Mouse (Mus musculus): ENCODE measurements around the gene Ube2cbp. TPM values are rescaled to one million over a fixed set of nuclear protein-coding genes. Genes with fewer than 3 reads are reported as not detected.

Ube2cbp gene
- polyA plus RNA-seq, 1 experiment from 2014 or later = 6.1 TPM

- Histone ChIP-seq H3K4me1 (replicated peaks; ENCODE audit: control insufficient read depth, insufficient read depth, low read length) (no peaks in the 10 kb centered on the region), H3K36me3 (ENCODE audit: control insufficient read depth, insufficient read depth, low read length) (no peaks in the 10 kb centered on the region), H3K9ac (ENCODE audit: low read depth, low read length) (no peak overlapping the region), H3K4me3 (ENCODE audit: low read depth, low read length) (no peak overlapping the region), H3K9me3 (ENCODE audit: control insufficient read depth, low read length) (no peaks in the 10 kb centered on the region), H3K27ac (ENCODE audit: low read depth, low read length) (no peak overlapping the region), H3K27me3 (ENCODE audit: control insufficient read depth, insufficient read depth, low read length) (no peaks in the 10 kb centered on the region), H3K4me2 (replicated peaks; ENCODE audit: low read depth, low read length) (no peak overlapping the region)
- whole genome bisulfite sequencing = 71% methylated on average over 3 of the region's 3 CpGs
- ATAC-seq (ENCODE audit: low FRiP score) (no peak), DNase-seq (ENCODE audit: low spot score) (no peak)
These were observed 137.4 kb downstream of the Ube2cbp start for GRCm38 (mm10) chr9:86327341-86327740.

DNA sequence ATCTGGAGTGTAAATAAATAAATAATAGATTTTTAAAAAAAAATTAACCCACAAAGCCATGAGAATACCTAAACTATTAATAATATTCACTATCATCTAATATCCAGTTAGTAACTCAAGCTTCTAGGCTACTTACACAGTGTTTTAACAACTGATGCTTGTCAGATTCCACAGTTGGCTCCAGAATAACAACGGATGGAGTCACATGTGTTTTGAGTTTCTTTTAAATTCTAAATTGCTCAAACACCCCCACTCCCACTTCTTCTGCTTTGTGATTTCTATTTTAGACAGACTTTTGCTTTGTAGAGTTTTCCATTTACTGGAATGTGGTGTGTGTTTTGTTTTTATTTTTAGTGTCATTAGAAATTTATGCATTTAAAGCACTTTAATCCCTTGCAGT, 140.0 kb downstream of the Ube2cbp start:
- ATAC-seq (ENCODE audit: low FRiP score) (no peak), DNase-seq (ENCODE audit: low spot score) (no peak)
- Histone ChIP-seq H3K27me3 (ENCODE audit: control insufficient read depth, insufficient read depth, low read length) (no peaks in the 10 kb centered on the region), H3K9ac (ENCODE audit: low read depth, low read length) (no peak overlapping the region), H3K4me3 (ENCODE audit: low read depth, low read length) (no peak overlapping the region), H3K9me3 (ENCODE audit: control insufficient read depth, low read length) (no peaks in the 10 kb centered on the region), H3K4me2 (replicated peaks; ENCODE audit: low read depth, low read length) (no peak overlapping the region), H3K27ac (ENCODE audit: low read depth, low read length) (no peak overlapping the region), H3K36me3 (ENCODE audit: control insufficient read depth, insufficient read depth, low read length) (no peaks in the 10 kb centered on the region), H3K4me1 (replicated peaks; ENCODE audit: control insufficient read depth, insufficient read depth, low read length) (no peaks in the 10 kb centered on the region)
- 79% methylated on average over 1 of the region's 1 CpGs for WGBS

GRCm38 (mm10) chr9:86319516-86320140, 145.1 kb downstream of the Ube2cbp start:
- Histone ChIP-seq H3K4me3 (ENCODE audit: low read depth, low read length) (no peak overlapping the region), H3K4me2 (replicated peaks; ENCODE audit: low read depth, low read length) (no peak overlapping the region), H3K9me3 (ENCODE audit: control insufficient read depth, low read length) (no peaks in the 10 kb centered on the region), H3K4me1 (replicated peaks; ENCODE audit: control insufficient read depth, insufficient read depth, low read length) (no peaks in the 10 kb centered on the region), H3K27me3 (ENCODE audit: control insufficient read depth, insufficient read depth, low read length) (no peaks in the 10 kb centered on the region), H3K9ac (ENCODE audit: low read depth, low read length) (no peak overlapping the region), H3K36me3 (ENCODE audit: control insufficient read depth, insufficient read depth, low read length) (no peaks in the 10 kb centered on the region), H3K27ac (ENCODE audit: low read depth, low read length) (no peak overlapping the region)
- ATAC-seq (ENCODE audit: low FRiP score) (no peak), DNase-seq (ENCODE audit: low spot score) (no peak)
- 79% methylated on average over 6 of the region's 6 CpGs for WGBS

GRCm38 (mm10) chr9:86315700-86316099, 149.1 kb downstream of the Ube2cbp start:
- Histone ChIP-seq H3K9ac (ENCODE audit: low read depth, low read length) (no peak overlapping the region), H3K9me3 (ENCODE audit: control insufficient read depth, low read length) (no peaks in the 10 kb centered on the region), H3K4me3 (ENCODE audit: low read depth, low read length) (no peak overlapping the region), H3K4me2 (replicated peaks; ENCODE audit: low read depth, low read length) (no peak overlapping the region), H3K36me3 (ENCODE audit: control insufficient read depth, insufficient read depth, low read length) (no peaks in the 10 kb centered on the region), H3K27me3 (ENCODE audit: control insufficient read depth, insufficient read depth, low read length) (no peaks in the 10 kb centered on the region), H3K4me1 (replicated peaks; ENCODE audit: control insufficient read depth, insufficient read depth, low read length) (no peaks in the 10 kb centered on the region), H3K27ac (ENCODE audit: low read depth, low read length) (no peak overlapping the region)
- ATAC-seq (ENCODE audit: low FRiP score) = no peak
- WGBS = 94% methylated on average over 2 of the region's 2 CpGs
- no peak for DNase-seq (ENCODE audit: low spot score)

DNA sequence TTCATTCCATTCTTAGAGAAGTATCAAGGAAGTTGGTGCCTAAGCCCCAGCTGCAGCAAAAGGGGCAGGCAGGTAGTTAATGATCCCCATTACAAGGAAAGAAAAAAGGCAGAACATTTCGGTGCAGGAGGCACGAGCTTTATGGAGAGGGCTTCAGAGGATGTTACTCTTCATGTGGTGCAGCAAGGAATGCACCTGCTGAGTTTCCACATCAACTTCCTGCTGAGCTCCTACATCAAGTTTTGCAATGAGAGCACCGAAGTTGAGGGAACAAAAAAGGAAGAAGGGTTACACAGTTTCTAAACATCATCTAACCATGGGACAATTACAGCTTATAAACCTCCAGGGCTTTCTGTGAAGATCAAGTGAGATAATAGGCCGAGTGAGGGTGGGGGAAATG, 156.1 kb downstream of the Ube2cbp start:
- DNase-seq (ENCODE audit: low spot score) (no peak), ATAC-seq (ENCODE audit: low FRiP score) (no peak)
- Histone ChIP-seq H3K4me1 (replicated peaks; ENCODE audit: control insufficient read depth, insufficient read depth, low read length) (no peaks in the 10 kb centered on the region), H3K9ac (ENCODE audit: low read depth, low read length) (no peak overlapping the region), H3K27me3 (ENCODE audit: control insufficient read depth, insufficient read depth, low read length) (no peaks in the 10 kb centered on the region), H3K27ac (ENCODE audit: low read depth, low read length) (no peak overlapping the region), H3K4me2 (replicated peaks; ENCODE audit: low read depth, low read length) (no peak overlapping the region), H3K36me3 (ENCODE audit: control insufficient read depth, insufficient read depth, low read length) (no peaks in the 10 kb centered on the region), H3K9me3 (ENCODE audit: control insufficient read depth, low read length) (no peaks in the 10 kb centered on the region), H3K4me3 (ENCODE audit: low read depth, low read length) (no peak overlapping the region)
- 56% methylated on average over 4 of the region's 4 CpGs for WGBS

GRCm38 (mm10) chr9:86306556-86306955, 158.2 kb downstream of the Ube2cbp start:
- H3K9me3 ChIP-seq (ENCODE audit: control insufficient read depth, low read length) = no peaks in the 10 kb centered on the region
- no peak for ATAC-seq (ENCODE audit: low FRiP score)
- no peaks in the 10 kb centered on the region for H3K27me3 ChIP-seq (ENCODE audit: control insufficient read depth, insufficient read depth, low read length)
- 76% methylated on average over 2 of the region's 2 CpGs for WGBS
- no peak overlapping the region for H3K9ac ChIP-seq (ENCODE audit: low read depth, low read length)
- H3K4me3 ChIP-seq (ENCODE audit: low read depth, low read length) = no peak overlapping the region
- DNase-seq (ENCODE audit: low spot score) = no peak
- H3K4me2 ChIP-seq (replicated peaks; ENCODE audit: low read depth, low read length) = no peak overlapping the region
- no peaks in the 10 kb centered on the region for H3K36me3 ChIP-seq (ENCODE audit: control insufficient read depth, insufficient read depth, low read length)
- no peaks in the 10 kb centered on the region for H3K4me1 ChIP-seq (replicated peaks; ENCODE audit: control insufficient read depth, insufficient read depth, low read length)
- H3K27ac ChIP-seq (ENCODE audit: low read depth, low read length) = no peak overlapping the region

DNA sequence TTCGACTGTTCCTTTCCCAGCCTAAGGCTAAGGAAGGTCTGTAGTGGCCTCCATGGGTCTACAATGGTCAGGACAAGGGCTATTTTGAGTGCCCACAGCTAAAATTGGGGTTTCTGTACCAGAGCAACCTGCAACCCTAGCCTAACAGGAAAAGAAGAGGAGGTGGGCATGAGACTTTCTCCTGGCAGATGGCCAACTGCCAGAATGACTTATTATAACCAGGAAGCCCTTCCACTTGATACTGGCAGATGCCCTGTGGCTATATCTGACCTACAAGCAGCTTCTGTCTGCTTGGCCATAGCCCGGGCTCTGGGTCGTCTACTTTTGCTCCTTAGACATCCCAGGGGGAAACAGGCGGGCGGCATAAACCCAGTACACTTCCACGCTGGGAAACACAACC, 163.3 kb downstream of the Ube2cbp start:
- Histone ChIP-seq H3K27me3 (ENCODE audit: control insufficient read depth, insufficient read depth, low read length) (no peaks in the 10 kb centered on the region), H3K4me1 (replicated peaks; ENCODE audit: control insufficient read depth, insufficient read depth, low read length) (0 out of 2 replicates have a peak, but pooled peaks cover 2% of the 10 kb centered on the region), H3K36me3 (ENCODE audit: control insufficient read depth, insufficient read depth, low read length) (no peaks in the 10 kb centered on the region), H3K4me2 (replicated peaks; ENCODE audit: low read depth, low read length) (no peak overlapping the region), H3K4me3 (ENCODE audit: low read depth, low read length) (no peak overlapping the region), H3K9ac (ENCODE audit: low read depth, low read length) (no peak overlapping the region), H3K9me3 (ENCODE audit: control insufficient read depth, low read length) (no peaks in the 10 kb centered on the region), H3K27ac (ENCODE audit: low read depth, low read length) (no peak overlapping the region)
- ATAC-seq (ENCODE audit: low FRiP score) = no peak
- DNase-seq (ENCODE audit: low spot score) = no peak
- 83% methylated on average over 6 of the region's 6 CpGs for WGBS

- Histone ChIP-seq H3K9me3 (ENCODE audit: control insufficient read depth, low read length) (no peaks in the 10 kb centered on the region), H3K36me3 (ENCODE audit: control insufficient read depth, insufficient read depth, low read length) (no peaks in the 10 kb centered on the region), H3K27ac (ENCODE audit: low read depth, low read length) (no peak overlapping the region), H3K27me3 (ENCODE audit: control insufficient read depth, insufficient read depth, low read length) (no peaks in the 10 kb centered on the region), H3K4me2 (replicated peaks; ENCODE audit: low read depth, low read length) (no peak overlapping the region; the same call in 1 of the 2 replicates), H3K9ac (ENCODE audit: low read depth, low read length) (no peak overlapping the region), H3K4me1 (replicated peaks; ENCODE audit: control insufficient read depth, insufficient read depth, low read length) (0 out of 2 replicates have a peak, but pooled peaks cover 2% of the 10 kb centered on the region), H3K4me3 (ENCODE audit: low read depth, low read length) (no peak overlapping the region)
- WGBS = 57% methylated on average over 8 of the region's 8 CpGs
- ATAC-seq (ENCODE audit: low FRiP score) = peak; percentile 66; the same call in 1 of the 2 replicates
- DNase-seq (ENCODE audit: low spot score) = no peak
These were observed 166.2 kb downstream of the Ube2cbp start for GRCm38 (mm10) chr9:86298596-86298995.

DNA sequence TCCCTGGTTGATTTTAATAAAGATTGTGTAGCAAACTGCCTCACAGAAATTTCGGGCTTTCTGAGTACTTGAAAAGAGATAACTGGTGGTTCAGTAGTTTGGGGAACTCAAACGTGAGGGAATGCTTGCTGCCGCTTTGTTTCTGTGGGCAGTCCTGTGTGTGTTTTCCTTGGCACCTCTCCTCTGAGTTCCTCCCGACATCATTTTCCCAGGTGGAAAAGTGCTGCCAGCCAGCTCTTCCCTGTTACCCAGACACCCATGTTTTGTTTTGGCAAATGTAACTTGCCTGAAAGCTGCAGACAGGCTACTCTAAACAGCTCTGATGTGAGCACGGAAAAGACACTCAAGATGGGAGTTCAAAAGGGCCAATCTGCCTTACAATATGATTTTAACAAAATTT, 166.6 kb downstream of the Ube2cbp start:
- 60% methylated on average over 5 of the region's 5 CpGs for WGBS
- Histone ChIP-seq H3K4me2 (replicated peaks; ENCODE audit: low read depth, low read length) (no peak overlapping the region), H3K4me3 (ENCODE audit: low read depth, low read length) (no peak overlapping the region), H3K36me3 (ENCODE audit: control insufficient read depth, insufficient read depth, low read length) (no peaks in the 10 kb centered on the region), H3K27me3 (ENCODE audit: control insufficient read depth, insufficient read depth, low read length) (no peaks in the 10 kb centered on the region), H3K4me1 (replicated peaks; ENCODE audit: control insufficient read depth, insufficient read depth, low read length) (0 out of 2 replicates have a peak, but pooled peaks cover 2% of the 10 kb centered on the region), H3K9me3 (ENCODE audit: control insufficient read depth, low read length) (no peaks in the 10 kb centered on the region), H3K27ac (ENCODE audit: low read depth, low read length) (no peak overlapping the region), H3K9ac (ENCODE audit: low read depth, low read length) (no peak overlapping the region; the same call in 1 of the 2 replicates)
- DNase-seq (ENCODE audit: low spot score) (no peak), ATAC-seq (ENCODE audit: low FRiP score) (no peak)
